17 mouse cellular contexts compared by ENCODE assay signal in the genomic region with DNA sequence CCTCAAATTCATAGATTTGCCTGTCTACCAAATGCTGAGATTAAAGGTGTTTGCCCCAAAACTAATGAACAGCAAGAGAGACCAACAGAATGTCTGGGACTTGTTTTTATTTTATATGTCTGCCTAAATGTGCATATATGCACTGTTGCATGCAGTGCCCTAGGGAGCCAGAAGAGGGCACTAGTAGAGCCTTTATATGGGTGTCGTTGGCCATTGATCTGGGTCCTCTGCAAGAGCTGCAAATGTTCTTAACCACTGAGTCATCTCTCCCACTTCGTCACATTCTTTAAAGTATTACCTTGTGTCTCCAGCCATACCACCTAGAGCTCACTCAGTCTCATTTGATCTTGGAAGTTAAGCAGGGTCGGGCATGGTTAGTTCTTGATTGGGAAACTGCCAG. TPM values are rescaled to one million over a fixed set of nuclear protein-coding genes. Genes with fewer than 3 reads are reported as not detected.
DNase-seq lines count a peak whose midpoint lies in the region; TF ChIP-seq lines count a peak whose summit lies in the region.
"Had no signal": no experiment of that assay in that cellular context is flagged by ENCODE, and none has a peak within 500 bp of the region (broad histone marks: within the 10 kb centered on the region; RNA-seq: fewer than 3 reads in every experiment).

No protein-coding gene starts in this region.

- no peak overlapping the region for H3K4me3 ChIP-seq in liver, adult 2 months (ENCODE audit: insufficient read depth, low read depth, low read length)
- H3K4me3 ChIP-seq in E14TG2a.4 (replicated peaks; ENCODE audit: low read length), result no peak overlapping the region
- H3K4me3 ChIP-seq: embryonic facial prominence, embryonic 15.5 days; heart, embryonic 13.5 days; hindbrain, embryonic 10.5 days; midbrain, embryonic 13.5 days; stomach, embryonic 15.5 days had no signal

- H3K9me3 ChIP-seq in E14TG2a.4 (ENCODE audit: low read length), result no peaks in the 10 kb centered on the region
- H3K9me3 ChIP-seq: midbrain, embryonic 13.5 days; stomach, embryonic 15.5 days had no signal

- no peaks in the 10 kb centered on the region for H3K79me2 ChIP-seq in liver, adult 2 months (ENCODE audit: control insufficient read depth, insufficient read depth, low read length)

- H3K9ac ChIP-seq in liver, adult 2 months (ENCODE audit: low read depth, low read length), result no peak overlapping the region
- H3K9ac ChIP-seq: embryonic facial prominence, embryonic 15.5 days; heart, embryonic 13.5 days; midbrain, embryonic 13.5 days; stomach, embryonic 15.5 days had no signal

- TF ChIP-seq CTCF in liver, adult 2 months (IDR thresholded peaks at IDR 0.05; ENCODE audit: low read depth, low read length), result peak; percentile 14; the same call in 1 of the 2 replicates
- TF ChIP-seq CTCF in E14TG2a.4 (conservative IDR thresholded peaks at IDR 0.05; ENCODE audit: low read length), result peak; percentile 85

- no peak for DNase-seq in liver, adult 2 months (ENCODE audit: extremely low read depth, low read depth, low spot score)
- DNase-seq in liver (no peak), A20 (ENCODE audit: low read depth, low spot score) (peak; percentile 57), ZHBTc4 (ENCODE audit: low read depth, low spot score) (peak; percentile 72)
- no peak for DNase-seq in embryo, embryonic 9.5 days (ENCODE audit: extremely low spot score)
- no peak for DNase-seq in right cerebral cortex, postnatal 25 days
- DNase-seq in urinary bladder, postnatal 4 days (ENCODE audit: low spot score in 2 of 2), result no peak
- DNase-seq: cerebellum, adult 11-12 months; gastrocnemius, postnatal 14 days; kidney, adult 2 months; lung, postnatal 36 days had no signal

- no peaks in the 10 kb centered on the region for H3K36me3 ChIP-seq in liver, adult 2 months (ENCODE audit: control insufficient read depth, insufficient read depth, low read length)
- H3K36me3 ChIP-seq in E14TG2a.4 (ENCODE audit: insufficient read depth, low read length), result 0 out of 2 replicates have a peak, but pooled peaks cover 4% of the 10 kb centered on the region
- H3K36me3 ChIP-seq: stomach, embryonic 15.5 days had no signal

- WGBS in liver, adult 2 months, result 92% methylated on average over 3 of the region's 3 CpGs

- H3K27me3 ChIP-seq in liver, adult 2 months (ENCODE audit: control insufficient read depth, insufficient read depth, low read length), result no peaks in the 10 kb centered on the region
- no peaks in the 10 kb centered on the region for H3K27me3 ChIP-seq in E14TG2a.4 (ENCODE audit: insufficient read depth, low read length)
- H3K27me3 ChIP-seq: embryonic facial prominence, embryonic 15.5 days; heart, embryonic 13.5 days; midbrain, embryonic 13.5 days; stomach, embryonic 15.5 days had no signal

- no peak for TF ChIP-seq POLR2A in liver, adult 2 months (IDR thresholded peaks at IDR 0.05; ENCODE audit: extremely low read depth, insufficient read depth, low read length)

- H3K4me1 ChIP-seq in liver, adult 2 months (ENCODE audit: control insufficient read depth, insufficient read depth, low read length), result no peaks in the 10 kb centered on the region
- peaks cover 16% of the 10 kb centered on the region for H3K4me1 ChIP-seq in E14TG2a.4 (replicated peaks; ENCODE audit: low read depth, low read length)
- H3K4me1 ChIP-seq: stomach, embryonic 15.5 days had no signal

- H3K27ac ChIP-seq in liver, adult 2 months (replicated peaks; ENCODE audit: insufficient read depth, low read depth, low read length), result no peak overlapping the region
- H3K27ac ChIP-seq: embryonic facial prominence, embryonic 15.5 days; heart, embryonic 13.5 days; hindbrain, embryonic 10.5 days; midbrain, embryonic 13.5 days; stomach, embryonic 15.5 days had no signal

RNA-seq across cellular contexts. Expression of a gene that starts 37.3 kb away (rescaled TPM):
- total RNA-seq in liver, adult 2 months (2014; rRNA removed), result 22.4 and 24.3 TPM in 2 replicates
- 24.5 and 30.1 TPM in 2 replicates for polyA plus RNA-seq in liver, adult 2 months (2012; rRNA removed)

Comparison
In these comparisons a context has a peak if more than half of its experiments do, and no peak if none do; other contexts are left out.
1. DNase-seq: peak in A20 (single experiment) and ZHBTc4 (single experiment); none in liver, adult 2 months (single experiment), liver (single experiment), embryo, embryonic 9.5 days (single experiment), right cerebral cortex, postnatal 25 days (single experiment) and urinary bladder, postnatal 4 days (0 of 2).